Mouse (Mus musculus): ENCODE results near the gene Gstm7. TPM values are rescaled to one million over a fixed set of nuclear protein-coding genes. Genes with fewer than 3 reads are reported as not detected.

Gene Gstm7
- polyA plus RNA-seq, 1 experiment from 2014 or later, result 21.3 TPM

- WGBS, result 84% methylated on average over 12 of the region's 12 CpGs
- no peak for DNase-seq (ENCODE audit: low spot score)
- no peak for ATAC-seq (replicated peaks; ENCODE audit: low FRiP score, low TSS enrichment, low read depth)
- Histone ChIP-seq H3K27me3 (replicated peaks; ENCODE audit: control insufficient read depth, insufficient read depth, low read length) (no peaks in the 10 kb centered on the region), H3K4me1 (replicated peaks; ENCODE audit: control insufficient read depth, insufficient read depth, low read length) (peaks cover 8% of the 10 kb centered on the region; the same call in 1 of the 2 replicates), H3K9me3 (ENCODE audit: control insufficient read depth, low read length) (no peaks in the 10 kb centered on the region), H3K27ac (ENCODE audit: low read depth) (peak overlapping the region; percentile 57), H3K4me2 (ENCODE audit: low read length) (peak overlapping the region; percentile 34), H3K9ac (ENCODE audit: low read length) (no peak overlapping the region), H3K36me3 (ENCODE audit: control insufficient read depth, insufficient read depth, low read length) (no peaks in the 10 kb centered on the region), H3K4me3 (ENCODE audit: low read depth, low read length) (peak overlapping the region; percentile 8; the same call in 1 of the 2 replicates)
Observed at GRCm38 (mm10) chr3:107877747-107878736, 53.6 kb downstream of the Gstm7 start.

DNA sequence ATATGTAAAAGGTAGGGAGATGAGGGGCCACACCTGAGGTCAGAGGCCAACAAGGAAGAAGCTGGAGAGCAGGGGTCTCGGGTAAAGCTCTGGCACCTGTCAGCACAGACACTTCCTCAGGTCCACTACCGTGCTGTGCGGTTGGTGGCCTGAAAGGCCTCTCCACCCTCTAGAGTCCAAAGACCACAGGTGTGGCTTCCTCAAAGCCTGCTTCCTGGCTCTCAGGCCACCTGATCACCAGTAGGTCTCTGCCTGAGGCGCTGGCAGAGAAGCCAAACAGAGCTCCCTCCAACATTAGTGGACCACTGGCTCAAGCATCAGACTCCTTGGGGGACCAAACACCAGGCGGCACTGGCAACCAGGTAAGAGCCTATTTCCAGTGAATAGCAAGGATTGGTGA lies 54.6 kb downstream of the Gstm7 start, which contains the start of gene Eps8l3:
TSS of gene Eps8l3 (plus strand) at position 225 of the 400 bp plus-strand sequence.
- H3K4me2 ChIP-seq (ENCODE audit: low read length), result peak within 1 kb of the TSS; percentile 34

More for the DNA sequence above, 54.6 kb downstream of the Gstm7 start, which contains the start of gene Eps8l3:
- H3K4me1 ChIP-seq (replicated peaks; ENCODE audit: control insufficient read depth, insufficient read depth, low read length), result peaks cover 8% of the 10 kb centered on the region; the same call in 1 of the 2 replicates
- H3K27me3 ChIP-seq (replicated peaks; ENCODE audit: control insufficient read depth, insufficient read depth, low read length), result no peaks in the 10 kb centered on the region
- ATAC-seq (replicated peaks; ENCODE audit: low FRiP score, low TSS enrichment, low read depth), result peak; percentile 30; the same call in 1 of the 2 replicates
- no peak for DNase-seq (ENCODE audit: low spot score)
- no peak within 1 kb of the TSS for H3K9ac ChIP-seq (ENCODE audit: low read length)
- no peaks in the 10 kb centered on the region for H3K36me3 ChIP-seq (ENCODE audit: control insufficient read depth, insufficient read depth, low read length)
- no peaks in the 10 kb centered on the region for H3K9me3 ChIP-seq (ENCODE audit: control insufficient read depth, low read length)
- 67% methylated on average over 5 of the region's 5 CpGs for WGBS
- peak within 1 kb of the TSS; percentile 57 for H3K27ac ChIP-seq (ENCODE audit: low read depth)
- peak within 1 kb of the TSS; percentile 8; the same call in 1 of the 2 replicates for H3K4me3 ChIP-seq (ENCODE audit: low read depth, low read length)

Other genes starting within 250 kb of the Gstm7 start
- 95.0 and 104 TPM in 2 replicates for gene Ahcyl1, start 235.3 kb downstream of the Gstm7 start, polyA plus RNA-seq (2014; fragmentation: Nextera tagmentation; extraction: Ambion mirVana)
- gene Csf1, start 171.3 kb downstream of the Gstm7 start, polyA plus RNA-seq (2014; fragmentation: Nextera tagmentation; extraction: Ambion mirVana), result 13.3 and 13.6 TPM in 2 replicates
- gene Eps8l3, start 54.6 kb downstream of the Gstm7 start, polyA plus RNA-seq (2014; fragmentation: Nextera tagmentation; extraction: Ambion mirVana), result 66.9 and 82.6 TPM in 2 replicates
- gene Gstm5, start 36.0 kb downstream of the Gstm7 start, polyA plus RNA-seq (2014; fragmentation: Nextera tagmentation; extraction: Ambion mirVana), result 196 and 223 TPM in 2 replicates
- 8.7 and 11.6 TPM in 2 replicates for gene Gstm6, start 11.9 kb upstream of the Gstm7 start, polyA plus RNA-seq (2014; fragmentation: Nextera tagmentation; extraction: Ambion mirVana)
- gene Gstm3, start 37.5 kb upstream of the Gstm7 start, polyA plus RNA-seq (2014; fragmentation: Nextera tagmentation; extraction: Ambion mirVana), result 27.3 and 41.6 TPM in 2 replicates
- gene Gstm2, start 54.6 kb upstream of the Gstm7 start, polyA plus RNA-seq (2014; fragmentation: Nextera tagmentation; extraction: Ambion mirVana), result 140 and 141 TPM in 2 replicates
- gene Gstm1, start 86.2 kb upstream of the Gstm7 start, polyA plus RNA-seq (2014; fragmentation: Nextera tagmentation; extraction: Ambion mirVana), result 186 and 220 TPM in 2 replicates
- 20.4 and 20.6 TPM in 2 replicates for gene Gstm4, start 113.1 kb upstream of the Gstm7 start, polyA plus RNA-seq (2014; fragmentation: Nextera tagmentation; extraction: Ambion mirVana)
- 38.6 and 42.2 TPM in 2 replicates for gene Ampd2, start 154.8 kb upstream of the Gstm7 start, polyA plus RNA-seq (2014; fragmentation: Nextera tagmentation; extraction: Ambion mirVana)
- gene Gnat2, start 161.0 kb upstream of the Gstm7 start, polyA plus RNA-seq (2014; fragmentation: Nextera tagmentation; extraction: Ambion mirVana), result 0.93 and 1.6 TPM in 2 replicates
- 171 and 182 TPM in 2 replicates for gene Gnai3, start 214.3 kb upstream of the Gstm7 start, polyA plus RNA-seq (2014; fragmentation: Nextera tagmentation; extraction: Ambion mirVana)
- gene Gpr61, start 223.1 kb upstream of the Gstm7 start, polyA plus RNA-seq (2014; fragmentation: Nextera tagmentation; extraction: Ambion mirVana), result 0.04 and 0.26 TPM in 2 replicates